Mouse (Mus musculus): Measurements from ENCODE around the gene Sorcs1.

- TF ChIP-seq CTCF (IDR thresholded peaks at IDR 0.05; ENCODE audit: borderline replicate concordance, insufficient read depth, low read length) (no peak), POLR2A (IDR thresholded peaks at IDR 0.05; ENCODE audit: low read depth, low read length) (no peak)
Observed at GRCm38 (mm10) chr19:50410561-50410960, 267.9 kb downstream of the Sorcs1 start.
